Mouse (Mus musculus): ENCODE data around the gene Manba.

The Manba gene

DNA sequence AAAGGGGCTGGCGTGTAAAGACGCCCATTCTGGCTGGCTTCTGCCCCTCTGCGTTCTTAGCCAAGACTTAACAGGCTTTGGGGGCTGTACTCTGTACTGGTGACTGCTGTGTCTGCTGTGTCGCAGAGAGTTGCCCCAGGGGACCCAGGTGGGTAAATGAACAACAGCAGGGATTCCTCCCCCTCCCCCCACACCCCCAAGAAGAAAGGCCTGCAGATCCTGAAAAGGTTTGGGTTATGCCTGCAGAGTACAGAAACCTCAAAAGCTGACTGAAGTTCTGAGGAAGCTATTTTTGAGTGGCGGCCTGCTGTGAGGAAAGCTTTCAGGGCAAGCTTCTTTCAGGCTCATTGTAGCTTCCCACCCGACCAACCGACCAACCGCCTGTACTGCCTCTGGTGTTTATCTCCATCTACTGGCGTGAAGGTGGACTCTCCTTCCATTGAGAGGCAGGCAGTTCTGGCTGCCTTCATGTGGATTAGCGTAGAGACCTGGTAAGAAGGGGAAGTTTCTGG is 96.3 kb downstream of the Manba start:
- DNase-seq (ENCODE audit: low read depth, low spot score): peak; percentile 34

DNA sequence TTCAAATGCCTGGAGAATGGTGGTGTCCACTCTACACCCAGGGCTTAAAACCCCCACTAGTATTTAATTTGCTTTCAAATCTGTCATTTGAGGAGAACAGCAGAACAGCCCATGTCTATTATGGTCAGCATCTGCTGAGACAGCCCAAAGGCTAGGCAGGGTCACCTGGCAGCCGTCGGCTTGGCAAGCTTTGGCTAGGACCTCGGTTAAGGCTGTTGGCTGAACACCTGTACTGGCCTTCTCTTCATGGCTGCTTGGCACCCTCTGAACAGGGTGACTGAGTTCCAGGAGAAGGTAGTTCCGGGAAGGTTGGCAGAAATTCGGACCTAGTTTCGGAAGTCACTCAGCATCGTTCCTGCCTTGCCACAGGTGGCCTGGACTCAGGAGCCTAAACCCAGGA is 96.8 kb downstream of the Manba start:
- DNase-seq (ENCODE audit: low read depth, low spot score): no peak

DNA sequence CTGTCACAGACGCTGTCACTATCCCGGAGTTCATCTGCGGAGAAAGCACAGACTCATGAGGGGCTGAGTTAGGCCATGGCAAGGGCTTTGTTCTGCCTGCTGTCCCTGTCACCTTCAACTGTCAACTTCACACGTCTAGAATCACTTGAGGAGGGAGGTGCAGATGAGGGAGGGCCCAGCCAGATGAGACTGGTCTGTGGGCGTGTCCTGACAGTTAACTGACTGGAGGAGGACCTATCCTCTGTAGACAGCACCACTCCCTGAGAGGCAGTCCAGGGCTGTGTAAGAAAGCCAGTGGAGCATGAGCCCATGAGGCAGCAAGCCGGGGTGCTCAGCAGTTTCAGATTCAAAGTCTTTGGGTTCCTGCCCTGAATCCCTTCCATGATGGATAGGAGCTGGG is 100.1 kb downstream of the Manba start:
- DNase-seq (ENCODE audit: low read depth, low spot score): no peak

DNA sequence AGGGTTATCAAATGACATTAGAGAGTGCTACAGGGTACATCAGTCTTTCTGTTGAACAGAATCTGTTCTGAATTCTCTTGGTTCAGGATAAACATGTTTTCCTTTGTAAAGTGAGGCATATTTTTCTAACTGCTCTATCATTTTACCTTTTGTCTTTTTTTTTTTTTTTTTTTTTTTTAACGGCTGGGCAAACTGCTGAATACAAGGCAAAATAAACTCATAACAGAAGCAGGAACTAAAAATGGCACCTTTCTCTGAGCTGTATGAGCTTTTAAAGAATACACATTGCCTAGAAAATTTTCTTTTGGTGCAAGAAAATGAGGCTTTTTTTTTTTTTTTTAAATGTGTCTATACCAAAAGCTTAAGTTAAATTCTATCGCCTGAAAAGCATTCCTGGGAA is 100.6 kb downstream of the Manba start:
- no peak for DNase-seq (ENCODE audit: low read depth, low spot score)

DNA sequence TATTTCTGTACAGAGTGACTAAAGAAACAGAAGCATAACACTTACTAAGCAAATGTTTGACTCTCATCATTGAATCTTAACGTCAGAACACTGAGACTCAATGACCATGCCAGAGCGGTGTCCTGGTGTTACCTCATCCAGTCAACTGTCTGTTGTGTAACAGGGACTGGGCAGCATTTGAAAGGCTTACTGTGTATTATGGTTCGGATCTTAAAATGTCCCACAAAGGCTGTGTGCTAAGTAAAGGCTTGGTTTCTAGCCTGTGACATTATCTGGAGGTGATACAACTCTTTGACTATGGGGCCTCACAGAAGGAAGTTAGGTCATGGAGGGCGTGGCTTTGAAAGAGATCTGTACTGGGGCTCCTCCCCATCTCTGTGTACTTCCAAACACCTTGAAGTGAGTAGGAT is 101.1 kb downstream of the Manba start:
- no peak for DNase-seq (ENCODE audit: low read depth, low spot score)

DNA sequence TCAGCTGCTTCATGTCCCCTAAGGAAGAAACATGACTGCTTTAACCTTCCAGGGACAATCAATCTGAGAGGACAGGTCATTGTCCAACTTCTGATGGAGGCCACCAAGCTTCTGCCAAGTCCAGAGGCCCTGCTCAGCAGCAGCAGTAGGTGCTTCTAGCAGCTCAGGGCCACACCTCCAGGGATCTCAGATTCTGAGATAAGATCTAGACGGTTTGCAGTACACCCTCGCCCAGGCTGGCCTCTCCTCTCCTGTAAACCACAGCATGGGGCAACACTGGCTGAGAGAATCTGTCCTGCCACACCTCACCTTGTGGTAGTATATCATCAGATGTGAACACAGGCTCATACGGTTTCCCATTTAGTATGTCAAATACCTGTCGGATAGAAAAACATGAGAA is 105.1 kb downstream of the Manba start:
- no peak for DNase-seq (ENCODE audit: low read depth, low spot score)

DNA sequence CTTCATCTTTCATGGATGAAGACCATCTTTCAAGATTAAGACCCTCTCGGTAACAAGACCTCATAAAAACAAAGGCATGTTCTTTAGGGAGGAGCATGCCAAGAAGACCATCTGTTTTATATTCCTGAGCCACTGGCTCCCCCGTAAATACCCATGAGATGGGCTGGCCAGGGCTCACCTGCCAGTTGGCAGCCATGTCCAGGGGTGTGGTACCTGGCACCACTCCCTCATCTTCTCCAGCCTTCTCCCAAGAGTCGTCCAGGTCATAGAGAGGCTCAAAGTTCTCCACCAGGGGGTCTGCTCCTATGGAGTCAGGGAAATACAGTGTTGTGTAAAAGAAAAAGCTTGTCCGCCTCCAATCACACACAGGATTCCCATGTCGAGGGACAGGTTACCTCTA is 106.0 kb downstream of the Manba start:
- no peak for DNase-seq (ENCODE audit: low read depth, low spot score)

DNA sequence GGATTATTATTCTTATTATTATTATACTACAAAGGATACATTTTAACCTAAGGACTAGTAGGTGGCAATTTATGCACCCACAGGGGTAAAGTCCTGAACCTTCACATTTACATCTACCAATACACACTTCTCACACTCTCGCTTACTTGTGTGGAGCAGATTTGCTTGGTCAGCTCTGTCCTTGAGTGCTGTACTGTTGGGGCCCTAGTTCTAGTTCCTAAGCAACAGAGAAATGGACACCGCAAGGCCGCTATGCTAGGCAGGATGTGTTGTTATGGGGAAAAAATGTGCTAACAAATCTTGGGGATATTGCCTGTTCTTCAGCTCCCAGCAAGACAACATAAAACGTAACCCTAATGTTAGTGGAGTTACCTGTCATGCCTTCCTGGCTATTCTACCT is 106.6 kb downstream of the Manba start:
- DNase-seq (ENCODE audit: low read depth, low spot score): no peak

DNA sequence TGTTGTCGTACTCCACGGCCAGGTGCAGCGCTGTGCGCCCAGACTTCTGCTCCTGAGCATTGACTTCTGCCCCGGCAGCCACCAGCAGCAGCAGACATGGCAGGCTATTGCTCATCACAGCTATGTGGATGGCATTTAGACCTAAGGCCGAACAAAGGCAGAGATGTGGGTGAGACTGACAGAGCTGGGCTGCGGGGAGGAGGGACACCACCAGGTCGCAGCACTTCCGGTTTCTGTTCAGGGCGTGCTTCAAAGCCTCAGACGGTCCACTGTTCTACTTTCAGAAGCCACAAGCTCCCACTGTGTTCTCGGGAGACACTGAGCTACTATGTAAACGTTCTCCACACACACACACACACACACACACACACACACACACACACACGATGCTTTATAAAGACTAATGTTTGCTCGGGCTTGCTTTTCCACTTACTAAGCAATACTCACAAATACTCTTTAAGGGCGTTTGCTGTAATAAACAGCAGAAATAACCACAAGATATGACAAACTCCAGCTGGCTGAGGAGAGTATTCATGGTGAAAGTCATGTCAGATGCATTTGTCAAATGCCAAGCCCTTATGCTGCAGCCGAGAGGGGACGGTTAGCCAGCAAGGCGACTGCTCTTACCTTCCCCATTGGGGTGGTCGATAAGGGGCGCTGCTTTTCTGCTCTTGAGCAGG is 109.0 kb downstream of the Manba start:
- no peak for DNase-seq (ENCODE audit: low read depth, low spot score)

DNA sequence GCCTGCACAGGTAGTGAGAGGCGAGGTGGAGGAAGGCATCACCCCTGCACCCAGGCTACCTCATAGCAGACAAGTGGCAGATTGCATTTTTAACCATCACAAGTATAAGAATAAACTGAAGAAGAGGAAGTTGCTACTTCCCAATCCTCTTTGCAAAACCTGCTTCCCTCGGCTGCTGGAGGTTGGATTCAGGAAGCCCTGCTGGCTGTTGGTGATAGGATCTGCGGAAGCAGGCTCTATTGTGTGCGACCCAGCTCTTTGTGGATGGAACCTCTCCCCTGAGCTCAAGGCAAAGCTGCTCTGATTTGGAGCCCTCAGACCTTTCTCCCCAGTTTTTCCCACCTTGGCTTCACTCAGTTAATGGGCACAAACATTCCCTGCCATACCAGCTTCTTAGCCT is 111.6 kb downstream of the Manba start:
- no peak for DNase-seq (ENCODE audit: low read depth, low spot score)

DNA sequence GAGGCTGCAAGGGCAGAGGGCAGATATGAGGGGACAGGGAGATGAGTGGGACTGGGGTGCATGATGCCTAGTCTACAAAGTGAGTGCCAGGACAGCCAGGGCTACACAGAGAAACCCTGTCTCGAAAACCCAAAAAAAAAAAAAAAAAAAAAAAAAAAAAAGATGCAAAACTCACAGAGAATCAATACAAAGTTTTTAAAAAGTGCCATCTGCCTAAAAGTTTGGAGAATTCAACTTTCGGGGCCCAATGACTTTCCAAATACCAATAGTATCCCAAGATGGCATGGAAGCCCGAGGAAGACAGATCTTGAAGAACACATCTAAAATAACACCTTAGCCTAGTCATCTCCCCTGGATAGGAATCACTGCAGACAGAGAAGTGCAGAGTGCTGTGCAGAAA is 112.9 kb downstream of the Manba start:
- no peak for DNase-seq (ENCODE audit: low read depth, low spot score)

DNA sequence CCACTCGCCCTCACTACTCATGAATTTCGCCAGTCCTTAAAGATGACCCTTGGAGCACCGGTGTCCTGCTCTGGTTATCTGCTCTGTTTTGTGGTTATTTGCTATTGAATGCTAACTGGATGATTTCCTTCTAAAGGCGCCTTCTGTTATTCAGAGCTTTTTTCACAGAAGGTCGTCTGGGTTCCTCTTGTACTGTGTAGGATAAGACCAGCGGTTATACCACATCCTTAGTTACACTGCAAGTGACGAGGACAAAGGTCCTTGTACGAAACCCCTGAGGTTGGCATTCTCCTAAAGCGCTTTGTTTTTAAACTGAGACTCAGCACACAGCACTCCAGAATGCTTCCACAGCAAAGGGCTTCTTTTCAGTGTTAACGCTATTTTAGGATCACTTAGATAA is 117.3 kb downstream of the Manba start:
- DNase-seq (ENCODE audit: low read depth, low spot score): no peak

DNA sequence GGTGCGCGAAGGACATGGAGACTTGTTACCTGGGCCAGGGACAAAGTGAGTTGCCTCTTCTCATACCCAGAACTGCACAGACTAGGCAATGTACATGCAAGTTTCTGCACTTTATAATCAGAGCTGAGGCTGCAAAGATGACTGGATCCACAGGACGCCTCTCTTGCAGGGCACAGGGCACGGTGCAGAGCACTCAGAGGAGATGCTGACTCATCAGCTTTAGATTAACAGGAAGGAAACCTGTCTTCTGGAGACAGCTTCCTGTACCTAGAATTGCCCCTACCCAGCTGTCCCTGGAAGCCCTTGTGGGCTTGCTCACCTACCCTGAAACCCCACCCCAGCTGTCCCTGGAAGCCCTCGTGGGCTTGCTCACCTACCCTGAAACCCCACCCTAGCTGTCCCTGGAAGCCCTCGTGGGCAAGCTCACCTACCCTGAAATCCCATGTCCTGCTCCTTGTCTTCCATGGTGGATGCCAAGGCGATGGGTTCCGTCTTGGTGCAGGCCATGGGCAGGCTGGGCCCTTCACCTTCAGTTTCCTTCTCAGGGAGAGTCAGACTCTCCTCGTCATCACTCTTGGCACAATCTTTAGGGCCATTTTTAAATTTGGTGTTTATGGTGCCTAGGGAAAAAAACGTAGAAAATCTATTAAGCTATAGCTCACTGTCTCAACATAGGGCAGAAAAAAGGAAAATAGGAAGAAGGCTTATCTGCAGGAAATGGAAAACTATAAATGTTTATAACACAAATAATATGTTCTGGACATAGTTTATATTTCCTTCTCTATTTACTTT is 119.4 kb downstream of the Manba start:
- no peak for DNase-seq (ENCODE audit: low read depth, low spot score)

DNA sequence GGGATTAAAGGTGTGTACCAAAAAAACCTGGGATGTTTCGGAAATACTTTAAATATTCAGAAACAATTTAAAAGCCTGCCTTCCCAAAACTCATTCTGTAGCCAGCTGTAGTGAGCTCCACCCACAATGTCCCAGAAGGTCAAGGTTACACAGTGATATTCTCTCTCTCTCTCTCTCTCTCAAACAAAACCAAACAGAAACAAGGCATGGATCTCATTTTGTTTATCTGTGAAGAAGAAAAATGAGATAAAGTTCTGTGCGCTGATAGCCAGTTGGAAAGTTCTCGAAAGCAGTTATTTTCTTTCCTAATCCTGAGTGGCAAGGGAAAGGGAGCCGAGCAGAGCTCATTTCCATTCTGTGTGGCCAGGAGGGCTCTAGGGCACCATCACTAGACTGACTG is 120.1 kb downstream of the Manba start:
- DNase-seq (ENCODE audit: low read depth, low spot score): no peak

DNA sequence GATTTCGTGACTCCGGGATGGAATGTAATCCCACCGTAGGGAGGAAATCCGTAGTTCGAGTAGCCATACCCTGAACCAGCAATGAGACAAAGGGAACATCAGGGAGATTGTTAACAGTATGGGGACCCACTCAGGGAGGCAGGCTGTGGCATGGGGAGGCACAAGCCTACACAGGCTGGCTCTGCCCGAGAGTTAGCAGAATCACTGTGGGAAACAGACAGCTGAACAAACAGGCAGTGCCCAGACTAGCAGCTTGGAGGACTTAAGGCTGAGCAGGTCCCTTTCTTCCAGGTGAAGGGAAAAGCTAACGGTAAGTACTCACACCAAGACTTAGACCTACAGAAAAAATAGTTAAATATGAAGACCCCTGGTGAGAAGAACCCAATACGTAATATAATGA is 121.2 kb downstream of the Manba start:
- no peak for DNase-seq (ENCODE audit: low read depth, low spot score)

DNA sequence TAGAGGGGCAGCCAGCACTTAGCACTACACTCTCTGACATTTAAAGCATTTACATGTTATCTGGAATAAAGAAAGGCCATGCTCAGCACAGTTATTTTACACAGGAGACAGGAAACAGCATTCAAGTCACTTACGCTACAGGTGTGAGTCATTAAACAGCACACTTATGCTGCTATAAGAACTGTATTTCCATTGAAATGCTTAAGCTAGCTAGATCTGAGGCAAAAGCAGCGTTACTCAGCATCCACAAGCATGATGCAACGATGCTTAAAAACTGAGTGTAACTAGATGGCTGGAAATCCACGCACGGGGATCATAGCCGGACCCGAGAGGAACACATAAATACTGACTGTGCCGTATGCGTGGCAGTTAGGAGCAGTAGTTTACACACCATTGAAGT is 121.6 kb downstream of the Manba start:
- no peak for DNase-seq (ENCODE audit: low read depth, low spot score)

DNA sequence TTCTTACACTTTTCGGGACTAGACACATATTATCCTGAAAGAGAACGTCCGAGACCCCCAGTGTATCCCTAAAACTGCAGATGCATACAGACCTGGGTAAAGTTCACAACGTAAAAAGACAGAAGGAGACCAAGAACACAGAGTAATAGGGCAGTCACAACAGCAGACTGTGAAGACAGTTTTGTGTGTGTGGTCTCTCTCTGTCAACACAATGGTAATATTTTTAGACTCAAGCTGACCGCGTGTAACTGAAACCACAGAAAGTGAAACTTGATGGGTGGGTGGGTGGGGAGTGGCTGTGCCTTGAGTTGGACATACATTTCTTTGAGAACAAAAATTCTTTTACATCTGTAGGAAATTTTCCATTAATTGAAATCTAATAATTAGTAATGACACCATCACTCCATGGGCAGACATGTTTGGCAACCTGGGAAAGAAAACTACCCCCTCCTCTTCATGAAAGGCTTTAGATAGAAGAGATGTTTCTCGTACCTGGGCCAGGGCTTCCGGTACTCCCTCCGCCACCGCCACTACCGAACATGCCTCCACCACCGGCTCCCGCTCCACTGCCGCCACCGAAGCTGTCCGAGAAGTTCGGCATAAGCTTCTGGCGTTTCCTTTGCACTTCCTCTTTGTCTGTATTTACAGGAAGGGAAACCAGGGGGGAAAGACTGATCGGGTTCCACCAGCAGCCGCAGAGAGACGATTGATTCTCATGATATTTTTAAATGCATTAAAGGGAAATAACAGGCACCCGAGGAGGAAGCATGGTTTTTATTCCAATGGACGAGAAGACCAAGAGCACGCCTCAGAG is 122.5 kb downstream of the Manba start:
- DNase-seq (ENCODE audit: low read depth, low spot score): no peak

DNA sequence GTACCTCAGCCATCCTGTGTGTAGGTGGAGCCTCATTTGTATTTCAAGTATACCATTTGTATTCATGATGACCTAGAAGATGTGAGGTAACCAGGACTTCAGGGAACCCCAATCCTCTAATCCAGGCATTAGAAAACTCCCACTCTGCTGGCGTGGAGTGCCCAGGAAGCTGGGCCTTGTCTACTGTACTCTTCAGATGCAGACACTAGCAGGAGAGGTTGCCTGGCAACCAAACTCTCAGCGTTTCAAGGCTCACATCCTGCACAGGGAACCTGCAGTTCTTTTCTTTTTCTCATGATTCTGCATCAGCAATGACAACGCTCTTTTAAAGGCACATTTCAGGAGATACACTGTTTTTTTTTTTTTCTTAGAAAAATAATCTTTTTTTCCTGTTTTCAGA is 124.8 kb downstream of the Manba start:
- DNase-seq (ENCODE audit: low read depth, low spot score): no peak

DNA sequence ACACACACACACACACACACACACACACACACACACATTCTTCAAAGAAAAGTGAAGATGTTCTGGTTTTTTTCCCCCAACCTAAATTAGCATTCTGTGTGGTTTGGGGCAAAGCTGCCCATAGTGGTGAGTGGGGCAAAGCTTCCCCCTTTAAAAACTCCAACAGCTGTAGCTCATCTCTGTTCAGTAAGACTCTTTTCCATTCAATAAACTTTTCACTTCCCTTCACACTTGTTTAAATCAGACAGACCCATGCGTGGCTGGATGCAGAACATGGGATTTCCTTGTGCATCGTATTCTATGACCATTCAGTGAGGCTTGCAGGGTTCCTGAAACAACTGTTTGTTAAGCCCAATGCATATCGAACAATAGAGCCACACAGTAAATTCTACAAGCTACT is 129.0 kb downstream of the Manba start:
- DNase-seq (ENCODE audit: low read depth, low spot score): no peak

DNA sequence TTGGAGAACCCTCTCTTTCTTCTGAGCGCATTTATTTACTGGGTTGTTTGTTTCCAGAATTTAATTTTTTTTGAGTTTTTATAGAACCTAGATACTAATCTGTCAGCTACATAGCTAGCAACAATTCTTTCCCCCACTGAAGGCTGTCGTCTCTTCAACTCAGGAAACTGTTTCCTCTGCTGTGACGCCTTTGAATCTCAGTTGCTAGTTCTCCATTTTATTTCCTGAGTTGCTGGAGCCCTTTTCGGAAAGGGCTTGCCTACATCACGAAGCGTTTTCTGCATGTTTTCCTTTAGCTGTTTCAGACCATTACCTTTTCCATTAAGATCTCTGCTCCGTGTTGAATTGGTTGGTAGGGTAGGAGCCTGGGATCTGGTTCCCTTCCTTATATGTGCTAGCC is 131.3 kb downstream of the Manba start:
- DNase-seq (ENCODE audit: low read depth, low spot score): no peak

Measured in retina, postnatal 7 days (tissue).